Mouse (Mus musculus) embryonic facial prominence, embryonic 14.5 days (tissue): ENCODE data around the gene Cldn5. TPM values are rescaled to one million over a fixed set of nuclear protein-coding genes. Genes with fewer than 3 reads are reported as not detected.

Experiments
- ATAC-seq: fragments of 200-750 bp; cut with Nextera tagmentation; 2 replicates; pipeline ENCODE4 v1.8.0; 2017; ENCODE audit warnings: low read depth, moderate number of reproducible peaks, moderate TSS enrichment
- DNase-seq: peaks from one replicate; pipeline ENCODE4 v3.0.0-alpha.2; 2015; ENCODE audit warnings: low spot score
- H3K27ac ChIP-seq: fragments of 300-500 bp; sonication (generic); replicated peaks from 2 replicates; pipeline ENCODE4 v1.5.1; 2014; ENCODE audit warnings: low read depth, mild to moderate bottlenecking, low read length, moderate library complexity
- H3K27me3 ChIP-seq: fragments of 300-500 bp; sonication (generic); replicated peaks from 2 replicates; pipeline ENCODE4 v1.6.1; 2014; ENCODE audit warnings: low read length; ENCODE audit not compliant: control insufficient read depth, insufficient read depth
- H3K36me3 ChIP-seq: fragments of 300-500 bp; sonication (generic); 2 replicates; pipeline ENCODE4 v1.6.1; 2014; ENCODE audit warnings: low read length, mixed read lengths; ENCODE audit not compliant: control insufficient read depth, insufficient read depth
- H3K4me1 ChIP-seq: fragments of 300-500 bp; sonication (generic); 2 replicates; pipeline ENCODE4 v1.6.1; 2014; ENCODE audit warnings: antibody characterized with exemption, low read length; ENCODE audit not compliant: control insufficient read depth, insufficient read depth
- H3K4me2 ChIP-seq: fragments of 300-500 bp; sonication (generic); 2 replicates; pipeline ENCODE4 v1.6.1; 2014; ENCODE audit warnings: low read depth, mild to moderate bottlenecking, low read length, moderate library complexity, mixed read lengths
- H3K4me3 ChIP-seq: fragments of 300-500 bp; sonication (generic); 2 replicates; pipeline ENCODE4 v1.5.1; 2014; ENCODE audit warnings: low read depth, mild to moderate bottlenecking, low read length
- H3K9ac ChIP-seq: fragments of 300-500 bp; sonication (generic); 2 replicates; pipeline ENCODE4 v1.6.1; 2014; ENCODE audit warnings: low read depth, mild to moderate bottlenecking, low read length, moderate library complexity, mixed read lengths
- H3K9me3 ChIP-seq: fragments of 300-500 bp; sonication (generic); 2 replicates; pipeline ENCODE4 v1.6.1; 2016; ENCODE audit warnings: low read length; ENCODE audit not compliant: control insufficient read depth
- WGBS: fragments of 180-500 bp; shearing (Covaris S2); extraction: QIAGEN DNeasy Blood & Tissue Kit; methylation state at CpG from one replicate; pipeline ENCODE4 v1.1.7; 2014; 5-methylcytosine and 5-hydroxymethylcytosine counted together
- polyA plus RNA-seq: library from polyadenylated mRNA; unstranded; fragments of >200 nt; fragmentation: Nextera tagmentation; extraction: Ambion mirVana; gene quantifications from 2 replicates; pipeline ENCODE4 v1.2.1, GENCODE M21; 2014

Cldn5 gene
- polyA plus RNA-seq, 1 experiment from 2014 or later: 35.4 TPM

- DNase-seq (no peak), ATAC-seq (no peak)
- no peaks in the 10 kb centered on the region for H3K9me3 ChIP-seq
- H3K9ac ChIP-seq: peak overlapping the region; percentile 10; the same call in 1 of the 2 replicates
- H3K36me3 ChIP-seq: peaks cover 20% of the 10 kb centered on the region; the same call in 1 of the 2 replicates
- H3K27ac ChIP-seq: no peak overlapping the region
- H3K4me3 ChIP-seq: peak overlapping the region; percentile 44
- H3K27me3 ChIP-seq: peaks cover 46% of the 10 kb centered on the region
- peak overlapping the region; percentile 65 for H3K4me2 ChIP-seq
- H3K4me1 ChIP-seq: peaks cover 6% of the 10 kb centered on the region; the same call in 1 of the 2 replicates
- 56% methylated on average over 2 of the region's 2 CpGs for WGBS
Observed at GRCm38 (mm10) chr16:18778461-18778860, 1.8 kb downstream of the Cldn5 start.

GRCm38 (mm10) chr16:18781810-18782209 is 5.2 kb downstream of the Cldn5 start:
- ATAC-seq (no peak), DNase-seq (no peak)
- peaks cover 27% of the 10 kb centered on the region for H3K27me3 ChIP-seq
- H3K27ac ChIP-seq: no peak overlapping the region
- no peak overlapping the region for H3K4me2 ChIP-seq
- no peak overlapping the region for H3K4me3 ChIP-seq
- peaks cover 48% of the 10 kb centered on the region for H3K36me3 ChIP-seq
- H3K9me3 ChIP-seq: no peaks in the 10 kb centered on the region
- H3K4me1 ChIP-seq: peaks cover 6% of the 10 kb centered on the region; the same call in 1 of the 2 replicates
- H3K9ac ChIP-seq: no peak overlapping the region
- 79% methylated on average over 10 of the region's 10 CpGs for WGBS

- H3K36me3 ChIP-seq: peaks cover 73% of the 10 kb centered on the region
Observed at GRCm38 (mm10) chr16:18785025-18785424, 8.4 kb downstream of the Cldn5 start.

GRCm38 (mm10) chr16:18785485-18785884 is 8.8 kb downstream of the Cldn5 start:
- no peaks in the 10 kb centered on the region for H3K4me1 ChIP-seq
- H3K4me2 ChIP-seq: no peak overlapping the region
- ATAC-seq: no peak
- WGBS: 92% methylated on average over 1 of the region's 1 CpGs
- no peak overlapping the region for H3K9ac ChIP-seq
- no peak overlapping the region for H3K4me3 ChIP-seq
- H3K9me3 ChIP-seq: no peaks in the 10 kb centered on the region
- no peak overlapping the region for H3K27ac ChIP-seq
- H3K27me3 ChIP-seq: no peaks in the 10 kb centered on the region
- DNase-seq: no peak
- peaks cover 77% of the 10 kb centered on the region for H3K36me3 ChIP-seq

More at GRCm38 (mm10) chr16:18785025-18785424, 8.4 kb downstream of the Cldn5 start:
- Histone ChIP-seq H3K9ac (no peak overlapping the region), H3K4me3 (no peak overlapping the region), H3K27ac (no peak overlapping the region), H3K4me1 (no peaks in the 10 kb centered on the region), H3K4me2 (no peak overlapping the region), H3K27me3 (no peaks in the 10 kb centered on the region), H3K9me3 (no peaks in the 10 kb centered on the region)
- WGBS: 89% methylated on average over 7 of the region's 7 CpGs
- ATAC-seq (no peak), DNase-seq (no peak)

GRCm38 (mm10) chr16:18786652-18787051 is 10.0 kb downstream of the Cldn5 start:
- WGBS: 92% methylated on average over 10 of the region's 10 CpGs

GRCm38 (mm10) chr16:18788627-18789406 is 12.2 kb downstream of the Cldn5 start:
- no peaks in the 10 kb centered on the region for H3K27me3 ChIP-seq
- 87% methylated on average over 10 of the region's 10 CpGs for WGBS
- ATAC-seq (no peak), DNase-seq (no peak)
- H3K4me2 ChIP-seq: no peak overlapping the region
- no peak overlapping the region for H3K9ac ChIP-seq
- H3K9me3 ChIP-seq: no peaks in the 10 kb centered on the region
- H3K27ac ChIP-seq: no peak overlapping the region
- H3K36me3 ChIP-seq: peaks cover 76% of the 10 kb centered on the region
- no peak overlapping the region for H3K4me3 ChIP-seq
- H3K4me1 ChIP-seq: no peaks in the 10 kb centered on the region

More at GRCm38 (mm10) chr16:18786652-18787051, 10.0 kb downstream of the Cldn5 start:
- ATAC-seq: no peak
- no peak overlapping the region for H3K9ac ChIP-seq
- H3K27me3 ChIP-seq: no peaks in the 10 kb centered on the region
- no peaks in the 10 kb centered on the region for H3K9me3 ChIP-seq
- no peak overlapping the region for H3K27ac ChIP-seq
- H3K4me1 ChIP-seq: no peaks in the 10 kb centered on the region
- peaks cover 82% of the 10 kb centered on the region for H3K36me3 ChIP-seq
- no peak overlapping the region for H3K4me2 ChIP-seq
- DNase-seq: no peak
- H3K4me3 ChIP-seq: no peak overlapping the region

GRCm38 (mm10) chr16:18795223-18795899 is 18.7 kb downstream of the Cldn5 start:
- no peaks in the 10 kb centered on the region for H3K9me3 ChIP-seq
- DNase-seq: no peak
- H3K4me3 ChIP-seq: no peak overlapping the region
- no peaks in the 10 kb centered on the region for H3K27me3 ChIP-seq
- 94% methylated on average over 11 of the region's 11 CpGs for WGBS
- peaks cover 72% of the 10 kb centered on the region for H3K36me3 ChIP-seq
- H3K4me2 ChIP-seq: no peak overlapping the region
- no peak overlapping the region for H3K27ac ChIP-seq
- ATAC-seq: no peak
- no peaks in the 10 kb centered on the region for H3K4me1 ChIP-seq
- no peak overlapping the region for H3K9ac ChIP-seq

GRCm38 (mm10) chr16:18796645-18797044 is 20.0 kb downstream of the Cldn5 start:
- Histone ChIP-seq H3K27me3 (no peaks in the 10 kb centered on the region), H3K9ac (no peak overlapping the region), H3K4me1 (no peaks in the 10 kb centered on the region), H3K36me3 (peaks cover 73% of the 10 kb centered on the region), H3K9me3 (no peaks in the 10 kb centered on the region), H3K27ac (no peak overlapping the region), H3K4me2 (no peak overlapping the region), H3K4me3 (no peak overlapping the region)
- WGBS: 77% methylated on average over 7 of the region's 7 CpGs
- ATAC-seq: no peak
- peak; percentile 18 for DNase-seq
